Mouse (Mus musculus) limb, embryonic 10.5 days (tissue): ENCODE measurements at regions not wholly inside any gene's neighbourhood (a gene's known extent, or its start where the extent isn't known, plus 50 kb on each side); places are given as distances from the start of the nearest gene placed in this dataset.
"Not testable (repeated sequence)": the region's sequence is repeated elsewhere in the genome, so short reads cannot be mapped to it uniquely, and the experiment has no call there.

Experiments used
- DNase-seq: peaks from one replicate; pipeline ENCODE4 v3.0.0-alpha.2; 2017; ENCODE audit warnings: low spot score
- H3K27ac ChIP-seq: fragments of 300-500 bp; sonication (generic); 2 replicates; pipeline ENCODE4 v1.5.1; 2016; ENCODE audit warnings: mild to moderate bottlenecking
- H3K27me3 ChIP-seq: fragments of 300-500 bp; sonication (generic); 2 replicates; pipeline ENCODE4 v1.6.1; 2016; ENCODE audit warnings: low read depth, mild to moderate bottlenecking; ENCODE audit not compliant: poor library complexity, severe bottlenecking
- H3K36me3 ChIP-seq: fragments of 300-500 bp; sonication (generic); 2 replicates; pipeline ENCODE4 v1.6.1; 2016; ENCODE audit warnings: mild to moderate bottlenecking, moderate library complexity
- H3K4me1 ChIP-seq: fragments of 300-500 bp; sonication (generic); 2 replicates; pipeline ENCODE4 v1.6.1; 2016
- H3K4me3 ChIP-seq: fragments of 300-500 bp; sonication (generic); 2 replicates; pipeline ENCODE4 v1.5.1; 2016; ENCODE audit warnings: mild to moderate bottlenecking, moderate library complexity
- H3K9me3 ChIP-seq: fragments of 300-500 bp; sonication (generic); replicated peaks from 2 replicates; pipeline ENCODE4 v1.6.1; 2016; ENCODE audit warnings: mild to moderate bottlenecking
- WGBS: fragments of 180-500 bp; shearing (Covaris S2); methylation state at CpG from one replicate; pipeline ENCODE4 v1.1.7; 2016; 5-methylcytosine and 5-hydroxymethylcytosine counted together

DNA sequence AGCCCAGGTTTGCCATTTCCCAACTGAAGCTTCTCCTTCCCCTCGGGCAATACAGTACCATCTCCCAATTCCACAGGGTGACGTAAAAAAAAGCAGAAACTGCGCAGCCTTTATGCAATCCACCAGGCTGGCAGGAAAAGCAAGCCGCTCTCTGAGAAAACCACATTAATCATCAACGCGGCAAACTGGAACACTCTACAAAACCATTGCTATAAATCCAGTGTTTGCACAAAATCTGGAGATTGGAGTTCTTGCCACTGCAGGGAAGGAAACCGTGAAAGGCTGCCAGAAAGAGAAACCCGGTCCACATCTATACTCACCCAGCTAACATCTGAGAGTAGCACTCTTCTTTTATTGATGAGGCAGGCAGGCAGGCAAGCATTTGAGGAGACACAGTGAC lies 160.7 kb upstream of the Hes1 start:
- no peak for DNase-seq
- no peak overlapping the region for H3K4me3 ChIP-seq
- H3K27ac ChIP-seq = peak overlapping the region; percentile 77
- H3K36me3 ChIP-seq = no peaks in the 10 kb centered on the region
- H3K4me1 ChIP-seq = peaks cover 60% of the 10 kb centered on the region
- WGBS = 48% methylated on average over 8 of the region's 8 CpGs
- H3K27me3 ChIP-seq = no peaks in the 10 kb centered on the region
- no peaks in the 10 kb centered on the region for H3K9me3 ChIP-seq

DNA sequence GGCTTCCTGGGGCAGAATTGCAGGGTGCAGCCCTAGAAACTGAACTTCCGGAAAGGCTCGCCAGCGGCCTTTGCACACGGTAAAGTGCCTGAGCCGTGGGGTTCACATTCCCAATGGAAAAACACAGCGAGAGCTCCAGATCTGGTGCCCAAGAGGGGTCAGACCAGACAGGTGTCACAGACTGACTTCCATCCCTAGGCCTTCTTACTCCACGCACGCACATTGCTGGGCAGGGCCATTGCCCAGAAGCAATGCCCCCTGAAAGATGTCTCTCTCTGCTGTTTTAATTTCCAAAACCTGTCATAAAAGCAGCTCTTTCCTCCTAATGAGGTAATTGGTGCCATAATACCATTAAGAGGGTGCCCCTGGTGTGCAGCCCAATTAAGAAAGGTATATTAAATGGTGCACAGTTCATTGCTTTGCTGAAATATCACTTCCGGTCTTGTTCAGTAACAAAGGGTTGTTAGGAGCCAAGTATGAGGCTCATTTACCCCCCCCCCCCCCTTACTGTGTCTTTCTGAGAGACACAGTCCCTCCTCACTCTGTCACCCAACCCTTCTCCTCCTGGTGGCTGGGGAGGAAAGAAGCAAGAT lies 159.9 kb upstream of the Hes1 start:
- Histone ChIP-seq H3K36me3 (no peaks in the 10 kb centered on the region), H3K27ac (peak overlapping the region; percentile 77), H3K9me3 (no peaks in the 10 kb centered on the region), H3K4me3 (no peak overlapping the region), H3K27me3 (no peaks in the 10 kb centered on the region), H3K4me1 (peaks cover 65% of the 10 kb centered on the region)
- WGBS = 52% methylated on average over 9 of the region's 9 CpGs
- peak; percentile 46 for DNase-seq

- no peaks in the 10 kb centered on the region for H3K27me3 ChIP-seq
- peak; percentile 42 for DNase-seq
- peaks cover 6% of the 10 kb centered on the region; the same call in 1 of the 2 replicates for H3K9me3 ChIP-seq
- H3K27ac ChIP-seq = peak overlapping the region; percentile 70
- H3K4me3 ChIP-seq = no peak overlapping the region
- WGBS = 29% methylated on average over 7 of the region's 7 CpGs
- peaks cover 71% of the 10 kb centered on the region for H3K4me1 ChIP-seq
- H3K36me3 ChIP-seq = no peaks in the 10 kb centered on the region
Measured at GRCm38 (mm10) chr16:29907331-29907730, 156.9 kb upstream of the Hes1 start.

DNA sequence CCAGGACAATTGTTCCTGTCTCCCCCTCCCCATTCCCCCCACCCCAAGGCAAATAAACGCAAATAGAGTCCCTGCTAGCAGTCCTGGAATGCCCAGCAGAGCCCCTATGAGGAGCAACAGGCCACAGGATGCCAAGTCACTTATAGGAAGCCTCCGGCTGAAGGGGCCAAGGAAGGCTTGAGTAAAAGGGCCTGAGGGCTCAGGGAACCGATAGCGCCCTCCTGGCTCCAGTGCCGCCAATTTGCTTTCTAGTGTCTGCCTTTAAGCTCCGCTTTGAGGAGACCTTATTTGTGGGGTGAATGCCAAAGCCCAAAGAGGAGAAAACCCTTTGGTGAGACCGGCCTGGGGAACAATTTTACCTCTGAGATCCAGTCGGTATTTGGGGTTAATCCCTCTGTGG lies 156.2 kb upstream of the Hes1 start:
- no peak for DNase-seq
- Histone ChIP-seq H3K9me3 (peaks cover 6% of the 10 kb centered on the region; the same call in 1 of the 2 replicates), H3K4me3 (no peak overlapping the region), H3K27me3 (no peaks in the 10 kb centered on the region), H3K4me1 (peaks cover 68% of the 10 kb centered on the region), H3K27ac (peak overlapping the region; percentile 70), H3K36me3 (no peaks in the 10 kb centered on the region)
- WGBS = 20% methylated on average over 8 of the region's 8 CpGs

- no peak for DNase-seq
- H3K9me3 ChIP-seq = peaks cover 6% of the 10 kb centered on the region; the same call in 1 of the 2 replicates
- WGBS = 37% methylated on average over 5 of the region's 5 CpGs
- no peak overlapping the region for H3K27ac ChIP-seq
- peaks cover 49% of the 10 kb centered on the region for H3K4me1 ChIP-seq
- H3K36me3 ChIP-seq = no peaks in the 10 kb centered on the region
- no peaks in the 10 kb centered on the region for H3K27me3 ChIP-seq
- no peak overlapping the region for H3K4me3 ChIP-seq
Measured at GRCm38 (mm10) chr16:29909923-29910465, 154.2 kb upstream of the Hes1 start.

- H3K4me1 ChIP-seq = peaks cover 37% of the 10 kb centered on the region
- peak overlapping the region; percentile 36; the same call in 1 of the 2 replicates for H3K27ac ChIP-seq
- WGBS = 78% methylated on average over 7 of the region's 7 CpGs
Measured at GRCm38 (mm10) chr16:29911164-29911571, 153.0 kb upstream of the Hes1 start.

GRCm38 (mm10) chr16:29913357-29914010 lies 150.7 kb upstream of the Hes1 start:
- peaks cover 6% of the 10 kb centered on the region; the same call in 1 of the 2 replicates for H3K9me3 ChIP-seq
- no peak for DNase-seq
- no peaks in the 10 kb centered on the region for H3K36me3 ChIP-seq
- 85% methylated on average over 8 of the region's 8 CpGs for WGBS
- H3K4me3 ChIP-seq = no peak overlapping the region
- H3K27ac ChIP-seq = no peak overlapping the region
- H3K27me3 ChIP-seq = no peaks in the 10 kb centered on the region
- peaks cover 21% of the 10 kb centered on the region for H3K4me1 ChIP-seq

More at GRCm38 (mm10) chr16:29911164-29911571, 153.0 kb upstream of the Hes1 start:
- H3K4me3 ChIP-seq = no peak overlapping the region
- H3K27me3 ChIP-seq = no peaks in the 10 kb centered on the region
- H3K36me3 ChIP-seq = no peaks in the 10 kb centered on the region
- peaks cover 6% of the 10 kb centered on the region; the same call in 1 of the 2 replicates for H3K9me3 ChIP-seq
- peak; percentile 42 for DNase-seq

- H3K9me3 ChIP-seq = peaks cover 6% of the 10 kb centered on the region; the same call in 1 of the 2 replicates
- no peaks in the 10 kb centered on the region for H3K36me3 ChIP-seq
- 67% methylated on average over 11 of the region's 11 CpGs for WGBS
- no peak overlapping the region for H3K4me3 ChIP-seq
- no peaks in the 10 kb centered on the region for H3K27me3 ChIP-seq
- no peak for DNase-seq
- peaks cover 8% of the 10 kb centered on the region for H3K4me1 ChIP-seq
- peak overlapping the region; percentile 50; the same call in 1 of the 2 replicates for H3K27ac ChIP-seq
Measured at GRCm38 (mm10) chr16:29915346-29915745, 148.8 kb upstream of the Hes1 start.

- H3K27ac ChIP-seq = peak overlapping the region; percentile 1; the same call in 1 of the 2 replicates
- no peak for DNase-seq
- H3K9me3 ChIP-seq = no peaks in the 10 kb centered on the region
- no peaks in the 10 kb centered on the region for H3K36me3 ChIP-seq
- H3K27me3 ChIP-seq = no peaks in the 10 kb centered on the region
- no peak overlapping the region for H3K4me3 ChIP-seq
- H3K4me1 ChIP-seq = peaks cover 14% of the 10 kb centered on the region
- WGBS = 38% methylated on average over 3 of the region's 3 CpGs
Measured at GRCm38 (mm10) chr16:29917989-29918388, 146.2 kb upstream of the Hes1 start.

DNA sequence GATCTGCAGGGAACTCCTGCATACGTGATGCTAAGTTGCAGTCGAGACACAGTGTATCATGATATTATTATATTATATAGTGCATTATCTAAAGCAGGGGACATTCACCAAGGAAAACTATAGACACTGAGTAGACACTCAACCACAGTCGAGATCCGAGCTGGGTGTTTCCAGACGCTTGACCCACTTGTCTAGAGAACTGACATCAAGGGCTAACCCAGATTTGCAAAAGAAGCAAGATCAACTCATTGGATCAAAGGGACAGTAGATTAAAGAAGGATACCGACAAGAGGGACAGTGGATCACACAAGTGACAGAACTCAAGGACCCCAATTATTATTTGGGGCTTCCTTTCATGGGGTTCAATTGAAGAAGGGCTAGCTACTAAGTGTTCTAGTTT lies 145.8 kb upstream of the Hes1 start:
- WGBS = 84% methylated on average over 6 of the region's 6 CpGs
- H3K27ac ChIP-seq = peak overlapping the region; percentile 1; the same call in 1 of the 2 replicates
- H3K27me3 ChIP-seq = no peaks in the 10 kb centered on the region
- H3K9me3 ChIP-seq = no peaks in the 10 kb centered on the region
- peaks cover 14% of the 10 kb centered on the region for H3K4me1 ChIP-seq
- no peaks in the 10 kb centered on the region for H3K36me3 ChIP-seq
- no peak overlapping the region for H3K4me3 ChIP-seq
- no peak for DNase-seq

- Histone ChIP-seq H3K27me3 (no peaks in the 10 kb centered on the region), H3K4me1 (peaks cover 14% of the 10 kb centered on the region), H3K9me3 (no peaks in the 10 kb centered on the region), H3K36me3 (no peaks in the 10 kb centered on the region), H3K4me3 (no peak overlapping the region), H3K27ac (no peak overlapping the region)
- 82% methylated on average over 5 of the region's 5 CpGs for WGBS
- DNase-seq = no peak
Measured at GRCm38 (mm10) chr16:29920940-29921339, 143.2 kb upstream of the Hes1 start.

GRCm38 (mm10) chr16:29921385-29921784 lies 142.8 kb upstream of the Hes1 start:
- WGBS = 71% methylated on average over 3 of the region's 3 CpGs
- Histone ChIP-seq H3K9me3 (no peaks in the 10 kb centered on the region), H3K4me1 (peaks cover 14% of the 10 kb centered on the region), H3K27me3 (no peaks in the 10 kb centered on the region), H3K36me3 (no peaks in the 10 kb centered on the region), H3K27ac (no peak overlapping the region), H3K4me3 (no peak overlapping the region)
- no peak for DNase-seq

DNA sequence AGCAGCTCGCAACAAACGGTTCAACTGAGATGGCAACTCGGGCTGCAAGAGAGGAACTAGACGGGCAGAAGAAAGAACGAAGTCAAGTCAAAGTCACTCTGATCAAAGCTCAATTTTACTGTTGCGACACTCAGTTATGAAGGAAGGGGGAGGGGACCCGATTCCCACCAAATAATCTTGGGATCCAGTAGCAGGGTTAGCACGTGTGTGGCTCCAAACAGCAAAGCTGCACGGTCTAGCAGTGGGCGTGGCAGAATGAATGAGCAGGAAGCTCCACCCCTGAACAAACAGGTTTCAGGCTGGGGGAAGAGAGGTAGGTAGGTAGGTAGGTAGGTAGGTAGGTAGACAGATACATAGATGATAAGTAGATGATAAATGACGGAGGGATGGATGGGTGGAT lies 136.9 kb upstream of the Hes1 start:
- not testable (repeated sequence) for DNase-seq, H3K27ac ChIP-seq, H3K4me3 ChIP-seq, H3K27me3 ChIP-seq, H3K9me3 ChIP-seq, H3K4me1 ChIP-seq, H3K36me3 ChIP-seq
- WGBS = 93% methylated on average over 11 of the region's 11 CpGs
